Mouse (Mus musculus) T-helper 1 cell (primary cell): ENCODE data around the gene Pp2d1.

Experiments
- in situ Hi-C: fragments of 300-600 bp; cut with MboI, MseI; formaldehyde crosslinking; loops from one replicate; pipeline ENCODE4 v1.15.1; 2025; ENCODE audit warnings: high pct_unique_total_duplicates

The Pp2d1 gene

GRCm38 (mm10) chr17:53479604-53480041 is 59.6 kb downstream of the Pp2d1 start:
- in situ Hi-C loops: loop anchor here (25.0 kb wide), 1 partner anchor 1342 kb away; no protein-coding TSS in a partner anchor

- in situ Hi-C loops: loop anchor here (25.0 kb wide), 1 partner anchor 1342 kb away; no protein-coding TSS in a partner anchor
Observed at GRCm38 (mm10) chr17:53478858-53479603, 60.2 kb downstream of the Pp2d1 start, which contains the start of gene Rab5a. Rab5a (plus strand) TSS chr17:53479234.

- in situ Hi-C loops: loop anchor here (25.0 kb wide), 1 partner anchor 1341 kb away; no protein-coding TSS in a partner anchor
Observed at GRCm38 (mm10) chr17:53478066-53478857, 61.0 kb downstream of the Pp2d1 start.

- in situ Hi-C loops: no loop called here
Observed at GRCm38 (mm10) chr17:53468697-53469096, 70.6 kb downstream of the Pp2d1 start.

GRCm38 (mm10) chr17:53465569-53465968 is 73.7 kb downstream of the Pp2d1 start:
- in situ Hi-C loops: no loop called here

GRCm38 (mm10) chr17:53463496-53463840 is 75.8 kb downstream of the Pp2d1 start:
- in situ Hi-C loops: no loop called here

GRCm38 (mm10) chr17:53462603-53463495 is 76.4 kb downstream of the Pp2d1 start, which contains the start of gene Efhb:
Efhb (minus strand) TSS chr17:53463321.
- in situ Hi-C loops: no loop called here
